Mouse (Mus musculus) hindlimb bud, embryonic 11.5 days (tissue): ENCODE measurements around the gene Hmga2.
"Not testable (repeated sequence)": the region's sequence is repeated elsewhere in the genome, so short reads cannot be mapped to it uniquely, and the experiment has no call there.

Experiments
- DNase-seq: peaks from one replicate; pipeline ENCODE4 v3.0.0-alpha.2; 2012; ENCODE audit warnings: low read depth, low spot score; ENCODE audit errors: extremely low spot score

Gene Hmga2

DNA sequence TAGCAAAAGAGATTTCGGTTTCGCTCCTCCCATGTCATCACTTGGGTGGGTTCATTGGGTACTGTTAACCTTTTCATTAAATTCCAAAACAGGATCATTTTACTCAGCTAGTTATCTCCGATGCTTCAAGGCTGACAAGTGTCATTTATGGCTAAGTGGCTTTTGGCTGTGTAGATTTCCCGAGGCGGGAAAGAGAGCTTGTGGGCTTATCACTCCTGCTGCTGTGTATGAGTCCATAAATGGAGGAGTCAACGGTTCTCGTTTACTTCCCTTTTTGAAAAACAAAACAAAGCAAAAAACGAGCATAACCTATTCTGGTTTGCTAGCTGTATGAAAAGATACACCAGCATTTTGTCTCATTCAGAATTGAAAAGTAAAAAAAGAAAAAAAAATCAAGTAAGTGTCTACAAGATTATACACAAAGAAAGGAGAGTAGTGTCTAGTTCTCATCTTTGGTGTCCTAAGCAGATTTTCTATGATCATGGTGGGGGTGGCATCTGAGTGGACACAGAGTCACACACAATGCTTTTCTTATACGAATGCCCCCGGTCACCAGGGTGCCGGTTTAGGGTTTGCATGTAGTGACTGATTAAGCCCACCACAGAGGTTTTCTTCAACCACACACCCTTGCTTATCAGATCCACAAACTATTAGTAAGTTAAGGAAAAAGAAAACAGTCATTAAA, 112.8 kb downstream of the Hmga2 start:
- DNase-seq = not testable (repeated sequence)

DNA sequence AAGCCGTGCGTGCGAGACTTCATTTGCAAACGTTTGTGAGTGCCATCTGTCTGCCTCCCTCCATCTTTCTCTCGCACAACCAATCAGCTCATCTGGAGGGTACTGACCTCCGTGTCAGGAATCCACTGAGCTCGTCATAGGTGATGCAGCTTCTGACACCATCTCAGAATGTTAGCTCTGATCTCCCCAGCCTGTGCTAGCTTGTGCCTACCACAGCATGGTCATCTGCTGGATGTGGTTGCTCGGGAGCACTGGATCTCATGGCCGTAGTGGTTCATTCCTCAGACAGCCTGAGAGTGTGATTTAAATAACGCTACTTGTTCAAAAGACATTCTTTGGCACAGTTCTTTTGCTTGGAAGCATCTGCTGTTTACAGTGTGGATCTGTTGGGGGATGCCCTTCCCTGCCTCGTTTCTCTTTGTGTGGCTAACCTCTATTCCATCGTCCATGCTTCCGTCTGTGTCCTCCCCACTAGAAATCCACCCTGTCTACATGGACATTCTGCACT, 121.7 kb downstream of the Hmga2 start:
- no peak for DNase-seq

DNA sequence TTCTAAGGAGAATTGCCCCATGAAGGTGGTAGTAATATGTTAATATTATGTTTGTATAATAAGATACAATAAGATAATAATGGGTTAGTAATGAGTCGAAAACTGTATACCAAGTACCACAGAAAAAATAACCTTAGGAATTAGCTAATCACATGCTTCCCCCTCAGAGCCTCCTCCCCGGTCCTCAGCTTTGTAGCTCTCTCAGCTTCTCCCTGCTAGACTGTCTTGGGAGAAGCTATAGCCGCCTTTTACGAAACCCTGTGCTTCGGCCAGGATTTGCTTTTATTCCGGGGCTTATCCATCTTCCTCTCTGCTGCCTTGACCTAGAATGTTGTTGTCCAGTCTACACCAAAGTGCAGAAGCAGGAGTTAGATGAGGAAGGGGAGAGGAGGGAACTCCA, 130.9 kb downstream of the Hmga2 start:
- DNase-seq = no peak

DNA sequence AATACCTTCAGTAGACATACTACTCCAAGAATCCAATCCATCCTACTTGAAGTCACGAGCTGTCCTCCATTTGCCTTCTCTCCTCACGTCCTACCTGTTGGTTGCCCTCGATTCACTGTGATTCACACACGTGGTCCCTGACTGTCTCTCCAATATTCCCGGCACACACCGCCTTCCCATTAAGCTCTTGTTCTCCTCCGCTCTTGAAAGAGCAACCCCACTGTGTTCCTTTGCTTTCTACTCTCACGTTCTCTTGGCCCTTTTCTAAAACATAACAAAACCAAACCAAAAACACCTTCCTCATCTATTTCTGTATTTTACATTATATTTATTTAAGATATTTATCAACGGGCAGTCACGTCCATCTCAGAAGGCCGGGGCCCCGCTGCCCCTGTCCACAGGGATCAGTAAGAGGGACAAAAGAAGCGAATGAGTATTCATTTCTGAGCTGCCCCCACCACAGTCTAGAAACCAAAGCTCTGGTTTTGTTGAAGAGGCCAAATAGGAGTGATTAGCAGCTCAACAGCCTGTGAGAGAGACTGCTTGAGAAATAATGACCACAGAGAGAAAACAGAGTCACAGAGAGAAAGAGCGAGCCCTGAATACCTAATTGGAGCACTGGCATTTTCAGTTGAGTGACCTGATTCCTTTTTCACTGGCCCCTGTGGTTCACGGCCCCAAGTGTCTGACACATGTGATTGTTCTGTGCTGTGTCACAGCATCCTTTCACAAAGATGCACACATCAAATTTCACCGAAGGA, 131.5 kb downstream of the Hmga2 start:
- DNase-seq = no peak

DNA sequence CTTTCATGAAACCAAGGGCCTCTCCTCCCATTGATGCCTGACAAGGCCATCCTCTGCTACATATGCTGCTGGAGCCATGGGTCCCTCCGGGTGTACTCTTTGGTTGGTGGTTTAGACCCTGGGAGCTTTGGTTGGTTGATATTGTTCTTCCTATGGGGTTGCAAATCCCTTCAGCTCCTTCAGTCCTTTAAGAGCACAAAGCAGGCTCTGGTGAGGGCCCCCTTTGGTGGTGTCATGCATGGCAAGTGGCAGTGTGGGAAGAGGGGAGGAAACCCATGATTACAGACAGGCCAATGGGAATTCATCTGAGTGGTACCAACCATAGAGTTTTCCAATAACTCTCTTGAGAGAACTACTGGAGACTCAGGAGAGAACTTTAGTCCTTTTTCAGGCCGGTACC, 136.4 kb downstream of the Hmga2 start:
- not testable (repeated sequence) for DNase-seq

DNA sequence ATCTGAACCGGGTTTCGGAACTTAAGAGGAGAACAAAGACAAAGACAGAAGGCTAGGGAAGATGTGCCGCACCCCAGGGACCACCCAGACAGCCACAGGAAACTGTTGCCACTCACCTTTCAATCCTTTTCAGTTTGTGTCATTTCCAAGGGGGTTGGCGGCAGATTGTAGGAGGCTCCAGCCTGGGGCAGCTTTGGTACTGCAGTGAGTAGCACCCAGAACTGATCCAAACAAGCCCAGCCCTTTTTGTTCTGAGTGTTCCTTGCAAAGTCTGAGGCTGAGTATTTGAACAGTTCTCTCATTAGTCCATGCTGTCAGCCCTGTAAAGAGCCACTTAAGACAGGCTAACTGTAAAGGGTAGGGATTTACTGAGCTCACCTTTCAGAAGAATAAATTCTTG, 136.9 kb downstream of the Hmga2 start:
- no peak for DNase-seq

DNA sequence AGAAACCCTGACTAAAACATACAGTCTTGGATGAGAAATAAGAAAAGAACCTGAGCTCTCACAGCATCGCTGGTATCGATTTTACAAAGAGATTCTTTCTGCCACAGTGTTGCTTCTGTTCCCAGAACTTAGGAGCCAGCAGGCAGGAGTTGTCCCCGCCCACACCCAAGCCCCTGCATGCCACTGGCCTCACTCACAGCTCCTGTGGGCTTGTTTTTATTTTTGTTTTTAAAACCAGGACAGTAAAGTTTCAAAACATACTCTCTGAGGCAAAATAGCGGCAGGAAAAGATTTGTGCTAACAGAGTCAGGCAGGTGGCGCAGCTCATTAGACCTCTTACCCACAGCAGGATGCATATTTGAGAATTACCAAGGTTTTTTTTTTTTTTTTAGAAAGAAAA, 137.4 kb downstream of the Hmga2 start:
- no peak for DNase-seq

DNA sequence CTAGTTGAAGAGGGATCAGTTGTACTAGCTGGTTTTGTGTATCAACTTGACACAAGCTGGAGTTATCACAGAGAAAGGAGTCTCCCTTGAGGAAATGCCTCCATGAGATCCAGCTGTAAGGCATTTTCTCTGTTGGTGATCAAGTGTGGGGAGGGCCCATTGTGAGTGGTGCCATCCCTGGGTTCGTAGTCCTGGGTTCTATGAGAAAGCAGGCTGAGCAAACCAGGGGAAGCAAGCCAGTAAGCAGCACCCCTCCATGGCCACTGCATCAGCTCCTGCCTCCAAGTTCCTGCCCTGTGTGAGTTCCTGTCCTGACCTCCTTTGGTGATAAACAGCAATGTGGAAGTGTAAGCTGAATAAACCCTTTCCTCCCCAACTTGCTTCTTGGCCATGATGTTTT, 137.8 kb downstream of the Hmga2 start:
- not testable (repeated sequence) for DNase-seq

DNA sequence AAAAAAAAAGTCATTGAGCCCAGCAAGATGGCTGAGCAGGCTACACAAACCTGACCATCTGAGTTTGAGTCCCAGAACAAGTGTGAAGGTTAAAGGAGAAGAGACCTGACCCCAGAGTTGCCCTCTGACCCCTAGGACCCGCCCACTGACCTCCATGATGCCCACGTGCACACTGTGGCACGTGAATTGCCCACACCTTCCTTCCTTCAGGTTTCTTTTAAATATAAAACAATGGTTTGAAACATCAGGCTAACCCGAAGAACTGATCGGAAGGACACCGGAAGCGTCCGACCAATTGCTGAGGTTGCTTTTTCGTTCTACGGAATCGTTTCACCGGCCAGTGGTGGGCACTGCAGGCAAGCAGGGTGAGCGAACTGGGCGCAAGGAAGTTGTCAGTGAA, 148.3 kb downstream of the Hmga2 start:
- DNase-seq = no peak

DNA sequence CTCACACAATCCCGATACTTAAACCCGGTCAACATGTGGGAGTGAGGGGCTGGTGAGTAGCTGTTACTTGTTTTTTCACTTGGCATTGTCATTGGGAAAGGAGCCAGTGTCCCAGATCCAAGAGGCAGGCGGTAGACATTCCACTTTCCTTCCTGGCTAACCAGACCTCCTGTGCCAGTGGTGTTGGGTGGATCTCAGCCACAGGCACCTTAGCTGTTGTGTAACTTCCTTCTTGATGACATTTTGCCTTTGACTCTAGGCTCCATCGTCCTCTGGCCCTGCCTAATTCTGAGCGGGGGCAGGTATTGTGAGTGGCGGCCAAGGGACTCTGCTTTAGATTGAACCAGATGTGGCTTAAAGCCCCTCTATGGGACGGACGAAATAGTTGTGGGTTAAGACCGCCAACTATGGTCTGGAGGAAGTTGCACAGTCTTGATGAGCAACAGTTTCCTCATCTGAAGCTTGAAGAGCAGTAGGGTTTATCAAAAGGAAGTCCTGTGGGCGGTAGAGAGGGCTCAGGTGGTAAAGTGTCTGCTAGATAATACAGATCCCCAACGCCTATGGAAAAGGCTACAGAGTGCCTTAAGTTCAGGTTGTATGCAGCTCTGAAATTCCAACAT, 152.6 kb downstream of the Hmga2 start:
- no peak for DNase-seq

DNA sequence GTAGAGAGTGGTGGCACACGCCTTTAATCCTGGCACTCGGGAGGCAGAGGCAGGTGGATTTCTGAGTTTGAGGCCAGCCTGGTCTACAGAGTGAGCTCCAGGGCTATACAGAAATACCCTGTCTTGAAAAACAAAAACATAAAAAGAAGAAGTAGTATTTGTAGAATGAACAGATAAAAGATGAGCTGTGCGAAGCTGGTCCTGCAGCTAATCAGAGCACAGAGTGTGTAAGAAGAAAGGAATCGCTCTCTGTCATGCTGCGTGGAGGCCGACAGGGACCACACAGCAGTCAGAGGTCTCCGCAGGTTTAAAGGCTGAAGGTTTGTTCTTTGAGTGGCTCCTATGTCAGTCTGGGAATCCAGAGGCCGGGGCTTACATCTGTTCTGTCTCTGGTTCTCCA, 153.5 kb downstream of the Hmga2 start:
- no peak for DNase-seq

DNA sequence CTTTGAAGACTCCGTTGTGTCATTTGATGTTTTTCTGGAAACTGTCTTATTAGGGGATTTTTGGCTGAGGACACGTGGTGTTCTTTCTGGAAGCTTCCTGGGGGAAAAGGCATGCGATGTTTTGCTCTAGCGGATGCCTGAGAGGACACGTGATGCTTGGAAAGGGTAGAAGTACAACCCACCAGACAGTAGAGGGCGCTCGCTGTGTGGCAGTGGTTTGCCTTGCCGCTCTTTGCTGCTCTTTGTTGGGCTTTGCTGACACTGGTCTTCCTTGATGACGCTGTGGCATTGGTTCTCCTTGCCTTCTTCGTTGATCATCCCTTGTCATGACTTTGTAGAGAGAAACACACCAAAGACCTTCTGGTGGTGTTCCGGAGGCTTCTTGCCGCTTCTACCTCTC, 156.7 kb downstream of the Hmga2 start:
- no peak for DNase-seq
